Mouse (Mus musculus) C2C12 (cell line): ENCODE data around the gene Astl.

Experiments
- CTCF ChIP-seq: IDR thresholded peaks from one replicate; pipeline ENCODE4 v1.5.1; 2011; ENCODE audit not compliant: control insufficient read depth, insufficient read depth, insufficient read length
- MAX ChIP-seq: IDR thresholded peaks from one replicate; pipeline ENCODE4 v1.6.1; 2011; ENCODE audit warnings: mild to moderate bottlenecking, control low read depth
- MYOD1 ChIP-seq: IDR thresholded peaks from one replicate; pipeline ENCODE4 v1.6.1; 2011; ENCODE audit warnings: low read depth; ENCODE audit not compliant: control insufficient read depth, insufficient read length
- MYOG ChIP-seq: IDR thresholded peaks from one replicate; pipeline ENCODE4 v1.6.1; 2011; ENCODE audit not compliant: control insufficient read depth, insufficient read length; ENCODE audit errors: extremely low read depth
- USF1 ChIP-seq: IDR thresholded peaks from one replicate; pipeline ENCODE4 v1.6.1; 2011; ENCODE audit warnings: low read depth, mild to moderate bottlenecking, control low read depth, moderate library complexity

- TF ChIP-seq CTCF (no peak), MYOG (no peak), MYOD1 (no peak), MAX (no peak), USF1 (no peak)
These were observed 51.9 kb downstream of the Astl start for GRCm38 (mm10) chr2:127390352-127390751.
